Mouse (Mus musculus) c-Kit-positive CD71-negative TER-119-negative erythroid progenitor cells, embryonic 14.5 days (primary cell): ENCODE measurements around the gene Tmprss6.

Experiments used
- DNase-seq: peaks from one replicate; pipeline ENCODE4 v3.0.0-alpha.2; 2013; ENCODE audit warnings: low read depth

The Tmprss6 gene

GRCm38 (mm10) chr15:78482518-78482917 lies 14.1 kb upstream of the Tmprss6 start:
- DNase-seq: no peak

GRCm38 (mm10) chr15:78481448-78482000 lies 13.1 kb upstream of the Tmprss6 start:
- DNase-seq: no peak

- DNase-seq: no peak
Observed at GRCm38 (mm10) chr15:78480991-78481390, 12.6 kb upstream of the Tmprss6 start.

- DNase-seq: no peak
Observed at GRCm38 (mm10) chr15:78480111-78480510, 11.7 kb upstream of the Tmprss6 start.

- DNase-seq: no peak
Observed at GRCm38 (mm10) chr15:78479470-78479869, 11.0 kb upstream of the Tmprss6 start.

GRCm38 (mm10) chr15:78478073-78478472 lies 9.6 kb upstream of the Tmprss6 start:
- no peak for DNase-seq

- no peak for DNase-seq
Observed at GRCm38 (mm10) chr15:78476878-78477277, 8.4 kb upstream of the Tmprss6 start.

- DNase-seq: no peak
Observed at GRCm38 (mm10) chr15:78475604-78476031, 7.2 kb upstream of the Tmprss6 start.

GRCm38 (mm10) chr15:78473442-78473841 lies 5.0 kb upstream of the Tmprss6 start:
- no peak for DNase-seq

- DNase-seq: no peak
Observed at GRCm38 (mm10) chr15:78471902-78472301, 3.5 kb upstream of the Tmprss6 start.

- DNase-seq: no peak
Observed at GRCm38 (mm10) chr15:78470495-78471276, 2.3 kb upstream of the Tmprss6 start.

GRCm38 (mm10) chr15:78467570-78467969 lies 864 bp downstream of the Tmprss6 start:
- no peak for DNase-seq

GRCm38 (mm10) chr15:78466809-78467208 lies 1.6 kb downstream of the Tmprss6 start:
- DNase-seq: no peak

GRCm38 (mm10) chr15:78462981-78463380 lies 5.5 kb downstream of the Tmprss6 start:
- no peak for DNase-seq

GRCm38 (mm10) chr15:78457193-78457592 lies 11.2 kb downstream of the Tmprss6 start:
- no peak for DNase-seq

- no peak for DNase-seq
Observed at GRCm38 (mm10) chr15:78456051-78456450, 12.4 kb downstream of the Tmprss6 start.

GRCm38 (mm10) chr15:78455168-78455567 lies 13.3 kb downstream of the Tmprss6 start:
- no peak for DNase-seq

GRCm38 (mm10) chr15:78452929-78453328 lies 15.5 kb downstream of the Tmprss6 start:
- DNase-seq: no peak

- no peak for DNase-seq
Observed at GRCm38 (mm10) chr15:78451201-78451600, 17.2 kb downstream of the Tmprss6 start.

- DNase-seq: no peak
Observed at GRCm38 (mm10) chr15:78450419-78450768, 18.0 kb downstream of the Tmprss6 start.

- peak; percentile 80 for DNase-seq
Observed at GRCm38 (mm10) chr15:78449694-78450418, 18.6 kb downstream of the Tmprss6 start.

- no peak for DNase-seq
Observed at GRCm38 (mm10) chr15:78449131-78449530, 19.3 kb downstream of the Tmprss6 start.
